Mouse (Mus musculus): Measurements from ENCODE around the gene Pif1.
A peak's percentile ranks its signal among the peaks of the same experiment; 100 is the strongest.

The Pif1 gene

GRCm38 (mm10) chr9:65600951-65601350 is 14.0 kb downstream of the Pif1 start:
- no peak for DNase-seq

- DNase-seq, result no peak
These were observed 16.6 kb downstream of the Pif1 start for GRCm38 (mm10) chr9:65603401-65604102.

GRCm38 (mm10) chr9:65605471-65606136 is 18.6 kb downstream of the Pif1 start:
- DNase-seq, result peak; percentile 36

GRCm38 (mm10) chr9:65606321-65607109 is 19.6 kb downstream of the Pif1 start:
- no peak for DNase-seq

GRCm38 (mm10) chr9:65607120-65607519 is 20.2 kb downstream of the Pif1 start:
- no peak for DNase-seq

GRCm38 (mm10) chr9:65611969-65612486 is 25.1 kb downstream of the Pif1 start:
- no peak for DNase-seq

GRCm38 (mm10) chr9:65613098-65613497 is 26.1 kb downstream of the Pif1 start:
- no peak for DNase-seq

- no peak for DNase-seq
These were observed 32.4 kb downstream of the Pif1 start for GRCm38 (mm10) chr9:65619311-65619710.

GRCm38 (mm10) chr9:65621196-65621595 is 34.2 kb downstream of the Pif1 start:
- DNase-seq, result no peak

GRCm38 (mm10) chr9:65621666-65622065 is 34.7 kb downstream of the Pif1 start:
- DNase-seq, result no peak

GRCm38 (mm10) chr9:65622826-65623225 is 35.9 kb downstream of the Pif1 start:
- DNase-seq, result no peak

GRCm38 (mm10) chr9:65624266-65624665 is 37.3 kb downstream of the Pif1 start:
- no peak for DNase-seq

- no peak for DNase-seq
These were observed 42.2 kb downstream of the Pif1 start, which contains the start of gene Rbpms2 for GRCm38 (mm10) chr9:65629025-65629766. Gene Rbpms2, plus strand, starts transcription at chr9:65629648.

GRCm38 (mm10) chr9:65629767-65630630 is 43.0 kb downstream of the Pif1 start:
- no peak for DNase-seq

- DNase-seq, result no peak
These were observed 43.8 kb downstream of the Pif1 start for GRCm38 (mm10) chr9:65630631-65631353.

GRCm38 (mm10) chr9:65631354-65632021 is 44.5 kb downstream of the Pif1 start:
- no peak for DNase-seq

- no peak for DNase-seq
These were observed 48.8 kb downstream of the Pif1 start for GRCm38 (mm10) chr9:65635766-65636165.

GRCm38 (mm10) chr9:65636926-65637325 is 50.0 kb downstream of the Pif1 start:
- no peak for DNase-seq

GRCm38 (mm10) chr9:65639065-65639464 is 52.1 kb downstream of the Pif1 start:
- DNase-seq, result no peak

- no peak for DNase-seq
These were observed 54.0 kb downstream of the Pif1 start for GRCm38 (mm10) chr9:65640838-65641410.

Measured in cerebellum, adult 11 months (tissue).